Mouse (Mus musculus) thymus, adult 2 months (tissue): Measurements from ENCODE around the gene Smarcb1.

Experiments used
- CTCF ChIP-seq: fragments of 200-500 bp; IDR thresholded peaks from 2 replicates; pipeline ENCODE4 v1.5.1; 2012; ENCODE audit warnings: mild to moderate bottlenecking, control low read depth, low read length, moderate library complexity, borderline replicate concordance; ENCODE audit not compliant: control insufficient read depth, poor library complexity, insufficient read depth; ENCODE audit errors: extremely low read depth
- POLR2A ChIP-seq: fragments of 200-500 bp; IDR thresholded peaks from 2 replicates; pipeline ENCODE4 v1.6.1; 2012; ENCODE audit warnings: mild to moderate bottlenecking, low read length, control low read depth, moderate library complexity; ENCODE audit not compliant: control insufficient read depth, poor library complexity, insufficient read depth; ENCODE audit errors: extremely low read depth

DNA sequence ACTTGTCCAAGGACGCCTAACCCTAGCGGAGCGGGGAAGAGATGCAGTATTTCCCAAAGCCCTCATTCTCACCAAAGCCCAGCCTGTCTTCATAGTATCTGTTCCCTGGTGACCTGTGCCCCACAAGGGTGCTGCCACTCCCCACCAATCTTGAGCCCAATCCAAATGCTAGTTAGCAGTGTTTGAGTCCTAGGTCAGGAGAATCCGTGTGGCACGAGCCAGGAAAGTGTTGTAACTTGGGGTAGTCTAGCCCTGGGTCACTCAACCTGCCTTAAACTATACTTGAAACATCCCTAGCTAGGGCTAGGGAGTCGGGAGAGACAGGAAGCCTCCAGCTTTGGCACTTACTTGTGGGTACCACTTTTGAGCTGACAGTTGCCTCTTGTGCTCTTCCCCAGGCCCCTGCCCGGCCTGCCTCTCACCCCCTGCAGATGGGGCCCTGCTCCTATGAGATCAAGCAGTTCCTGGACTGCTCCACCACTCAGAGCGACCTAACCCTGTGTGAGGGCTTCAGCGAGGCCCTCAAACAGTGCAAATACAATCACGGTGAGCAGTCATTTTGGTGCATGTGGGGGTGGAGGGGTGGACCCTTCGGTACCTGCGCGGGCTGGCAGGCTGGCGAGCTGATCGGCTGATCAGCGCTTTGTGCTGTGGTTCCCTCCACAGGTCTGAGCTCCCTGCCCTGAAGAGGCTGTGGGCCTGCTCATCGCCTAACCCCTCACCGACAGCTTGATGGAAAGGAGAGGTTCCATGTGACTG, 15.7 kb upstream of the Smarcb1 start:
- TF ChIP-seq CTCF, result no peak
- no peak for TF ChIP-seq POLR2A
